Mouse (Mus musculus): ENCODE measurements around the gene Pou1f1. TPM values are rescaled to one million over a fixed set of nuclear protein-coding genes. Genes with fewer than 3 reads are reported as not detected.

Pou1f1 gene
- polyA plus RNA-seq, 1 experiment from 2014 or later: 0.09 TPM

GRCm38 (mm10) chr16:65577298-65578029 lies 57.2 kb downstream of the Pou1f1 start:
- H3K27ac ChIP-seq: no peak overlapping the region
- no peaks in the 10 kb centered on the region for H3K36me3 ChIP-seq
- no peak overlapping the region for H3K4me2 ChIP-seq
- WGBS: 43% methylated on average over 6 of the region's 6 CpGs
- no peaks in the 10 kb centered on the region for H3K4me1 ChIP-seq (replicated peaks)
- no peak overlapping the region for H3K9ac ChIP-seq
- no peak overlapping the region for H3K4me3 ChIP-seq
- no peaks in the 10 kb centered on the region for H3K27me3 ChIP-seq
- no peak for ATAC-seq (ENCODE audit: low FRiP score)
- no peaks in the 10 kb centered on the region for H3K9me3 ChIP-seq

Other genes with a start within 250 kb of the Pou1f1 start
- gene Chmp2b, start 42.2 kb downstream of the Pou1f1 start, polyA plus RNA-seq (2015; fragmentation: Nextera tagmentation; extraction: Ambion mirVana): 136 and 169 TPM in 2 replicates

Measured in hindbrain, embryonic 13.5 days (tissue).